Mouse (Mus musculus) C2C12 (cell line): ENCODE data around the gene Slc9a5.

ENCODE experiments used
- CTCF ChIP-seq: IDR thresholded peaks from one replicate; pipeline ENCODE4 v1.5.1; 2011; ENCODE audit not compliant: control insufficient read depth, insufficient read depth, insufficient read length
- MAX ChIP-seq: IDR thresholded peaks from one replicate; pipeline ENCODE4 v1.6.1; 2011; ENCODE audit warnings: mild to moderate bottlenecking, control low read depth

GRCm38 (mm10) chr8:105397747-105398146 lies 49.1 kb downstream of the Slc9a5 start:
- peak; percentile 41 for TF ChIP-seq CTCF
- no peak for TF ChIP-seq MAX
